Mouse (Mus musculus) left cerebral cortex, postnatal 10 days (tissue): Measurements from ENCODE around the gene Cfl1. TPM values are rescaled to one million over a fixed set of nuclear protein-coding genes. Genes with fewer than 3 reads are reported as not detected.
"Not testable (repeated sequence)": the region's sequence is repeated elsewhere in the genome, so short reads cannot be mapped to it uniquely, and the experiment has no call there.

Source experiments
- DNase-seq, 2 experiments: peaks; one replicate each; pipeline ENCODE4 v3.0.0; 2021 to 2022; ENCODE audit warnings: low spot score in 2 of 2, mixed read lengths in 1 of 2; ENCODE audit errors: extremely low spot score in 1 of 2
- intact Hi-C: fragments of 180-260 bp; cut with DNase I; formaldehyde crosslinking; loops from one replicate; pipeline ENCODE4 v1.15.1; 2025
- total RNA-seq, 2 experiments: library from RNA; stranded (reverse); gene quantifications; 2 replicates each; pipeline ENCODE4 v1.2.3; 2021

Cfl1 gene
- total RNA-seq, 2 experiments from 2014 or later, result 1,943 to 1,967 TPM

- intact Hi-C loops, result no loop called here
- DNase-seq, result peak in 1 of 2 experiments; percentile 34
Observed at GRCm38 (mm10) chr19:5485821-5486220, 4.4 kb upstream of the Cfl1 start.

DNA sequence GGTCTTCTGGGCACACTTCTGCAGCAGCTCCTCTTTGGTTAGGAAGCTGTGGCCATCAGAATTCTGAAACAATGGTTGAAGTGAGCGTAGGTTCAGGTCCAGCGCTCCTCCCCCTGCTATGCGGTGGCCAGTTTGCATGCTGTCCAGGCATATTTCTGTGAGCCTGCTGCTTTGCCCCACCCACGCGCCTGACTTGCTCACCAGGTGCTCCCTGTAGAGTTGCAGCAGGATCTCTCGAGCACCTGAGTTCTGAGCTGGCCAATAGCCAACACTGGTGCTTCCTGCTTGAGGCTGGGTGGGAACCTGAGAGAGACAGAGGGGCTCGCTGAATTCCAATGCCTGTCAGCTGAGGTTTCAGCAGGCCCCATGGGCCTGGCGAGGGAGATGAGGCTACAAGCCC lies 4.0 kb upstream of the Cfl1 start:
- intact Hi-C loops, result no loop called here
- DNase-seq, result peak in 1 of 2 experiments; percentile 67

DNA sequence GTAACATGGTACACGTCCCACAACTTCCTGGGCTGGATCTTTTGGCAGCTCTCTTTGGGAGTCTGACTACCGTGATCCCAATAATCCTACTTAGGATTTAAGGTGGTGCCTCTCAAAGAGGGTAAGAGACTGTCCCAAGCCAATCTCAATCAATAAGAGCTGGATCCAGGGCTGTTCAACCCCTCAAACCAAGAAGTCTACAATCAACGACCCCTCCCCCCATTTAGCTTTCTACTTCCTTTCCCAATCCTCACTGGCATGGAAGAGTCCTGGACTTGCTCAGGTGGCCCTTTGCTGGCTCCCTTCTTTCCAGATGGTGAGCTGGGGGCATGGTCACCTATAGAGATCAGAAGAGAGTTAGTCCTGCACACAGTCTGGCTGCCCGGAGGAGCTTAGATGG lies 3.5 kb upstream of the Cfl1 start:
- intact Hi-C loops, result no loop called here
- DNase-seq, result peak in 1 of 2 experiments; percentile 17

GRCm38 (mm10) chr19:5487768-5488550 lies 2.3 kb upstream of the Cfl1 start, which contains the start of gene Mus81:
Mus81 (minus strand) TSS chr19:5488402.
- DNase-seq, result peak; percentile 93 to 97
- intact Hi-C loops, result no loop called here

DNA sequence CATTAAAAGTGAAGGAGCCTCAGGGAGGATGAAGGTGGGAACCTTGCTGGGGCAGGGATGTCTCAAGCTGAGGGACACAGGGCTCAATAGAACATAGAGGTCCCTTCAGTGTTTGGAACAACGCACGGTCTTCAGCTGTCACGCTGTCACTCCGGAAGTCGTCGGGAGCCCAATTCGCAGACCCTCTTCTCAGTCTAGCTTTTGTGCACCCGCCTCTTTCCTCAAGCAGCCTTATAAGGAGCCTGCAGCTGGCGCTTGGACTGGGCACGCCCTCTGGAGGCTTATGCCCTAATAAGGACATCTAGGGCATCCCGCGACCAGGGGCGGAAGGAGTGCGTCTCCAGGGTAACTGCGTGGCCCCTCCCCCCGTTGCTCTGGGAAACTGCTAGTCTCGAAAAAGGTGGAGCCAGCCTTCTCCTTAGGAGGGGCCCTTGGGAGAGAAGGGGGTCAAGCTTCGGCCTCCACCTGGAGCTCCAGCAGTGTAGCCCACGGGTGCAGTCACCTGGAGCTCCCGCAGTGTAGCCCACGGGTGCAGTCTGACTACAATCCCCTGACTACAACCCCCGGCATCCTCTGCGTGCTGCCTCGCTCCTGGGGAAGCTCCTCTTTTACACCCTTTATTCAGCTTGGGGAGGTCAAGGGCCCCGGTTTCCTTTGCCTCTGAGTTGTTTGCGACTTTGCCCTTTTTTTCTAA lies 1.2 kb upstream of the Cfl1 start:
- intact Hi-C loops, result no loop called here
- DNase-seq, result peak; percentile 97 to 99

GRCm38 (mm10) chr19:5489721-5490120 lies 534 bp upstream of the Cfl1 start:
- DNase-seq, result peak in 1 of 2 experiments; percentile 16
- intact Hi-C loops, result not testable (repeated sequence)

DNA sequence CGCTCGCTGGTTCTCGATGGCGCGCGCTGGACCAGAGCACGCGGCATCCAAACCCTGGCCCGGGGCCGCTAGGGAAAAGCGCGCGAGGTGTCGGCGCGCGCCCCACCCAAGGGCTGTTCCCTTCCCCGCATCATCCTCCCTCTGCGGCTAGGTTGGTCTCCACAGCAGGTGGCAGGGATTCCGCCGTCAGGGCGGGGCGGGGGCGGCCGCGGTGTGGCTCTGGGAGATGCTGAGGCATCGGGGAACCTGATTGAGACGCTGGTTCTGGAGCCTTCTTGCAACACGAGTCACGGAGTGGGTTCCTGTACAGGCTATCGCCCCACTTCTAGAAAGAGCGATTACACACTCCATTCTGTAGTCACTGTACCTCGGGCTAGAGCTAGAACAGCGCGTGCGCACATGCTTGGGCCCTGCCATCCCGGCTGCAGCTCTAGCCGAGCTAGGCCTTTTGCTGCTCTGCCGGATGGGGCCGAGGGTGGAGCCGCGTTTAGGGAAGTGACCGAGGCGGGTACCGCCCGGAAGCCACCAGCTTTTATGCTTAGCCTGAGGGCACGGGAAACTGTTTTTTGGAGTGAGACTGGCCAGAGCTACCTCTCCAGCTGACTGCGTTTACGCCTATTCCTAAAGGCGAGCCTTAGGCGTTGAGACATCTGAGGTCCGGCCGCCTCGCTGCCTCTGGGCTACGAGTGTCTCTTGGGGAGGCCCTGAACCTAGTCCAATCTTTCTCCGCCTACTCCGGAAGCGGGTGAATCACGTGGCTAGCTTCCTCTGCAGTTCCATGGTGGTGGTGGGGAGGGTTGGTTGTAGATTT lies 848 bp downstream of the Cfl1 start:
- peak; percentile 78 to 90 for DNase-seq
- intact Hi-C loops, result no loop called here

- intact Hi-C loops, result no loop called here
- peak in 1 of 2 experiments; percentile 14 for DNase-seq
Observed at GRCm38 (mm10) chr19:5492641-5493040, 2.4 kb downstream of the Cfl1 start.

DNA sequence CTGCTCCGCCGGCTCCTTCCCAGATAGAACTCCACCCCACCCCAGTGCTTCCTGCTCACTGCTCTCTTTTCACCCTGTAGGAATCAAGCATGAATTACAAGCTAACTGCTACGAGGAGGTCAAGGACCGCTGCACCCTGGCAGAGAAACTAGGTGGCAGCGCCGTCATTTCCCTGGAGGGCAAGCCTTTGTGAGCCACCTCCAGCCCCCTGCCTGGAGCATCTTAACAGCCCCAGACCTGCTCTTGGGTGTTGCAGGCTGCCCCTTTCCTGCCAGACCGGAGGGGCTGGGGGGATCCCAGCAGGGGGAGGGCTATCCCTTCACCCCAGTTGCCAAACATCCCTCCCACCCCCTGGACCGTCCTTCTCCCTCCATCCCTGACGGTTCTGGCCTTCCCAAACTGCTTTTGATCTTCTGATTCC lies 3.1 kb downstream of the Cfl1 start:
- intact Hi-C loops, result not testable (repeated sequence)
- DNase-seq, result peak in 1 of 2 experiments; percentile 32

- DNase-seq, result peak in 1 of 2 experiments; percentile 11
- intact Hi-C loops, result no loop called here
Observed at GRCm38 (mm10) chr19:5494314-5494713, 4.1 kb downstream of the Cfl1 start.

DNA sequence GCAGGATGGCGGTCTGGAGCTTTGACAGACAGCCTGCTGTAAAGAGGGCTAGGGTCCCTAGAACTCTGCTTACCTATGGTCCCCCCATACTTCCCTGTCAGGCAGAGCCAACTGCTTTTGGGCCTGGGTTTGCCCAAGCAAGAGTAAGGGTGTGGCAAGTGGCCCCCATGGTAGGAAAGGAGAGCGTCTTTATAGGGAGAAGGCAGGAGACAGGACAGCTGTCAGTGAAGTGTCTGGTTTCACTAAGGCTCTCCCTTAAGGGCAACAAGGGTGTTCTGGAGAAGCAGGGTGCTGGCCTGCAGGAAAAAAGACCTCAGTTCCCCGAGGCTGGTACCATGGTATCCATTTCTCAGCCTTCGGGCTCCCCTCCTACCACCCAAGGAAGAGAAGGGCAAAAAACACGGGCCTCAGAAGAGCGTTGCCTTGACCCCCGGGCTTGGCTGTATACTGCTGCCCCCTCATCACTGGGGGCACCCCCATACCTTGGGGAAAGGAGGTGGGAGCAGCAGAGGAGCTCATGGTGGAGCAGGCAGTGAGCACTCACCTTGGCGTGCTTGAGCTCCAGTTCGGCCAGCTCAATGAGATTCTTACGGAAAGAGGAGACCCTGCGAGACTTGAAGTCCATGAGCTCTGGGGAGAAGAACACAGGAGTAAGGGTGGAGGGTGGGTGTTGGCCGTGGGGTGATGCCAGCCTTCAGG lies 5.2 kb downstream of the Cfl1 start:
- intact Hi-C loops, result no loop called here

GRCm38 (mm10) chr19:5496052-5496370 lies 5.8 kb downstream of the Cfl1 start:
- intact Hi-C loops, result no loop called here
- DNase-seq, result no peak

More for the DNA sequence above, 5.2 kb downstream of the Cfl1 start:
- no peak for DNase-seq

DNA sequence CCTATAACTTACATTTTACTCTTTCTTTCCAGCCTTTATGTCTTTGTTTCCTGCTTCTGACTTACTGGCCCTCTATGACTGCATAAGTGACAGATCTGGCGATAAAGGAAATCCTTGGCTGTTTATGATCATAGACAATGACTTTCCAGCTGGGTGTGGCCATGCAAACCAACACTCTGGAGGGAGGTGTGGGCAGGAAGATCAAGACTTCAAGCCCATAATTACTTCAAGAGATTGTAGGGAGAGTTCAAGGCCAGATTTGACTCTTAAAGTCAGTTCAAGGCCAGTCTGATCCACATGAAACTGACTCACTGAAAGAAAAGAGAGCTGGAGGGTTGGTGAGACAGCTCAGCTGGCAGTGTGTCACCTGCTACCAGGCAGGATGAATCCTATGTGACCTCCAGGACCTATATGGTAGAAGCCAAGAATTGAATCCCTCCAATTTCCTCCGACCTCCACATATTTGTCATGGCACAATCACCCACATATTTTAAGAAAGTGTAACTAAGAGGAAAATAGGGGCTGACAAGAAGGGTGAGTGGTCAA lies 10.1 kb downstream of the Cfl1 start:
- intact Hi-C loops, result no loop called here
- no peak for DNase-seq

DNA sequence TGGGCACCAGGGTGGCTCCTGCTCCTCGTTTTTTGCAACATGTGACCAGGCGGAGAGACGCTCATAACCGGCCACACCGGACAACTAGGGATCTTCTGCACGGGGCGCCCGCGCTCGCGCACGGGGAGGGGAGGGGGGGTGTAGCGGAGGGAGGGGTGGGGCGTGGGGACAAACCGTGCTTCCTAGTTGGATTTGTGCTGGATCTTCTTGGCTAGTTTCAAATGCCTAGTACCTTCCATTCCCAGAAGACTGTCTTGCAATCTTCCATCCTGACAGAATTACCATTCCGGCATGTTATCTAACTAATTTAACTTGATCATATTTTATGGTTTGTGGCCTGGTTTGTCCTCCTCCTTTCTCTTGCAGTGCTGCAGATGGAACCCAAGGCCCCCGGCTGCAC lies 13.4 kb downstream of the Cfl1 start, which contains the start of gene 1700020D05Rik:
TSS of gene 1700020D05Rik (minus strand) at position 101 of the 400 bp plus-strand sequence.
- DNase-seq, result no peak
- intact Hi-C loops, result no loop called here

- DNase-seq, result peak; percentile 99 to 100
- intact Hi-C loops, result no loop called here
Observed at GRCm38 (mm10) chr19:5510031-5511026, 20.1 kb downstream of the Cfl1 start, which contains the start of gene Snx32. Snx32 (minus strand) TSS chr19:5510538.

GRCm38 (mm10) chr19:5511074-5511632 lies 20.9 kb downstream of the Cfl1 start:
- DNase-seq, result no peak
- intact Hi-C loops, result no loop called here
